ENCODE assay signal across 7 mouse cellular contexts in genomic region chr4:133676189-133676588, GRCm38 (mm10). TPM values are rescaled to one million over a fixed set of nuclear protein-coding genes. Genes with fewer than 3 reads are reported as not detected.
DNase-seq lines count a peak whose midpoint lies in the region; ATAC-seq and TF ChIP-seq lines count a peak whose summit lies in the region.

No protein-coding gene starts in this region.

- H3K4me1 ChIP-seq in limb, embryonic 11.5 days (ENCODE audit: control insufficient read depth, insufficient read depth, low read length): peaks cover 10% of the 10 kb centered on the region
- H3K4me1 ChIP-seq in limb, embryonic 10.5 days: peaks cover 58% of the 10 kb centered on the region
- peaks cover 36% of the 10 kb centered on the region for H3K4me1 ChIP-seq in embryonic facial prominence, embryonic 15.5 days
- peaks cover 27% of the 10 kb centered on the region for H3K4me1 ChIP-seq in intestine, embryonic 16.5 days (ENCODE audit: control insufficient read depth, insufficient read depth, low read length)
- H3K4me1 ChIP-seq in small intestine, adult 2 months (ENCODE audit: control insufficient read depth, insufficient read depth, insufficient read length, low read length): peaks cover 18% of the 10 kb centered on the region; the same call in 1 of the 2 replicates

- 46% methylated on average over 3 of the region's 3 CpGs for WGBS in limb, embryonic 11.5 days
- WGBS in limb, embryonic 10.5 days: 47% methylated on average over 3 of the region's 3 CpGs
- 36% methylated on average over 3 of the region's 3 CpGs for WGBS in embryonic facial prominence, embryonic 15.5 days
- 32% methylated on average over 3 of the region's 3 CpGs for WGBS in intestine, embryonic 16.5 days
- 16% methylated on average over 3 of the region's 3 CpGs for WGBS in small intestine, adult 2 months

- no peak for TF ChIP-seq CTCF in small intestine, adult 2 months (IDR thresholded peaks at IDR 0.05; ENCODE audit: extremely low read depth, insufficient read length, insufficient replicate concordance, low read depth, low read length)

- no peak for ATAC-seq in limb, embryonic 11.5 days (ENCODE audit: insufficient number of reproducible peaks, low FRiP score, low TSS enrichment, low read depth)
- ATAC-seq in embryonic facial prominence, embryonic 15.5 days (ENCODE audit: insufficient number of reproducible peaks, low FRiP score, low TSS enrichment, low read depth): no peak
- ATAC-seq in intestine, embryonic 16.5 days: no peak
- no peak for ATAC-seq in megakaryocyte-erythroid progenitor cell, adult 5-6 weeks (replicated peaks; ENCODE audit: low FRiP score, low TSS enrichment, poor library complexity, severe bottlenecking)

- H3K4me3 ChIP-seq in limb, embryonic 11.5 days (ENCODE audit: low read depth, low read length): no peak overlapping the region
- H3K4me3 ChIP-seq in limb, embryonic 10.5 days: no peak overlapping the region
- no peak overlapping the region for H3K4me3 ChIP-seq in embryonic facial prominence, embryonic 15.5 days (replicated peaks)
- no peak overlapping the region for H3K4me3 ChIP-seq in intestine, embryonic 16.5 days (ENCODE audit: low read length)
- no peak overlapping the region for H3K4me3 ChIP-seq in small intestine, adult 2 months (ENCODE audit: low read depth, low read length)

- no peaks in the 10 kb centered on the region for H3K27me3 ChIP-seq in limb, embryonic 11.5 days (ENCODE audit: control insufficient read depth, insufficient read depth, low read length)
- H3K27me3 ChIP-seq in limb, embryonic 10.5 days (ENCODE audit: low read depth, poor library complexity, severe bottlenecking): no peaks in the 10 kb centered on the region
- H3K27me3 ChIP-seq in embryonic facial prominence, embryonic 15.5 days: no peaks in the 10 kb centered on the region
- H3K27me3 ChIP-seq in intestine, embryonic 16.5 days (replicated peaks; ENCODE audit: control insufficient read depth, insufficient read depth, low read length): no peaks in the 10 kb centered on the region
- no peaks in the 10 kb centered on the region for H3K27me3 ChIP-seq in small intestine, adult 2 months (ENCODE audit: control insufficient read depth, insufficient read depth, low read length)

- peak overlapping the region; percentile 22; the same call in 1 of the 2 replicates for H3K4me2 ChIP-seq in limb, embryonic 11.5 days (ENCODE audit: low read depth, severe bottlenecking)
- H3K4me2 ChIP-seq in embryonic facial prominence, embryonic 15.5 days (replicated peaks): no peak overlapping the region
- no peak overlapping the region for H3K4me2 ChIP-seq in intestine, embryonic 16.5 days (ENCODE audit: low read depth, low read length)

- intact Hi-C loops in left cerebral cortex, postnatal 36 days (cut with DNase I): no loop called here

- H3K27ac ChIP-seq in limb, embryonic 11.5 days (replicated peaks; ENCODE audit: low read depth, low read length): no peak overlapping the region
- no peak overlapping the region for H3K27ac ChIP-seq in limb, embryonic 10.5 days
- peak overlapping the region; percentile 40 for H3K27ac ChIP-seq in embryonic facial prominence, embryonic 15.5 days (replicated peaks)
- H3K27ac ChIP-seq in intestine, embryonic 16.5 days (ENCODE audit: low read length): peak overlapping the region; percentile 43; the same call in 1 of the 2 replicates
- peak overlapping the region; percentile 21; the same call in 1 of the 2 replicates for H3K27ac ChIP-seq in small intestine, adult 2 months (ENCODE audit: insufficient read depth, low read depth, low read length)

- no peaks in the 10 kb centered on the region for H3K9me3 ChIP-seq in limb, embryonic 11.5 days (ENCODE audit: control insufficient read depth, low read length)
- no peaks in the 10 kb centered on the region for H3K9me3 ChIP-seq in limb, embryonic 10.5 days (replicated peaks)
- H3K9me3 ChIP-seq in embryonic facial prominence, embryonic 15.5 days (replicated peaks): no peaks in the 10 kb centered on the region
- H3K9me3 ChIP-seq in intestine, embryonic 16.5 days (ENCODE audit: control insufficient read depth, low read length): no peaks in the 10 kb centered on the region

- H3K36me3 ChIP-seq in limb, embryonic 11.5 days (ENCODE audit: control insufficient read depth, insufficient read depth, low read length): peaks cover 12% of the 10 kb centered on the region; the same call in 1 of the 2 replicates
- peaks cover 32% of the 10 kb centered on the region for H3K36me3 ChIP-seq in limb, embryonic 10.5 days
- H3K36me3 ChIP-seq in embryonic facial prominence, embryonic 15.5 days: peaks cover 23% of the 10 kb centered on the region
- H3K36me3 ChIP-seq in intestine, embryonic 16.5 days (ENCODE audit: control insufficient read depth, insufficient read depth, low read length): peaks cover 13% of the 10 kb centered on the region
- peaks cover 20% of the 10 kb centered on the region for H3K36me3 ChIP-seq in small intestine, adult 2 months (ENCODE audit: control insufficient read depth, insufficient read depth, low read length)

- H3K9ac ChIP-seq in limb, embryonic 11.5 days (ENCODE audit: low read length): no peak overlapping the region
- H3K9ac ChIP-seq in embryonic facial prominence, embryonic 15.5 days: no peak overlapping the region
- no peak overlapping the region for H3K9ac ChIP-seq in intestine, embryonic 16.5 days (ENCODE audit: low read depth, low read length)

- no peak for TF ChIP-seq POLR2A in small intestine, adult 2 months (IDR thresholded peaks at IDR 0.05; ENCODE audit: low read depth, low read length)

- no peak for DNase-seq in limb, embryonic 11.5 days (ENCODE audit: low spot score)
- no peak for DNase-seq in limb, embryonic 10.5 days (ENCODE audit: low spot score)
- no peak for DNase-seq in left cerebral cortex, postnatal 36 days (ENCODE audit: low spot score in 2 of 2)

RNA-seq across cellular contexts. Expression of gene Pigv, which starts 3.7 kb away (rescaled TPM):
- 13.2 and 16.8 TPM in 2 replicates for polyA plus RNA-seq in limb, embryonic 11.5 days (2014; fragmentation: Nextera tagmentation; extraction: Ambion mirVana)
- 17.9 and 19.6 TPM in 2 replicates for polyA plus RNA-seq in limb, embryonic 10.5 days (2016; fragmentation: Nextera tagmentation; extraction: Ambion mirVana)
- 16.2 and 17.6 TPM in 2 replicates for polyA plus RNA-seq in embryonic facial prominence, embryonic 15.5 days (2015; fragmentation: Nextera tagmentation; extraction: Ambion mirVana)
- polyA plus RNA-seq in intestine, embryonic 16.5 days (2015; fragmentation: Nextera tagmentation; extraction: Ambion mirVana): 16.6 and 18.5 TPM in 2 replicates
- polyA plus RNA-seq in small intestine, adult 2 months (2012; rRNA removed): 6.0 and 8.9 TPM in 2 replicates
- total RNA-seq in left cerebral cortex, postnatal 36 days (2021): 1 to 10 TPM; 8.3 to 9.6 TPM
- 7.0 and 10.1 TPM in 2 replicates for total RNA-seq in megakaryocyte-erythroid progenitor cell, adult 5-6 weeks (2014; fragmentation: Nextera tagmentation)
- 2.3 and 12.4 TPM in 2 replicates for total RNA-seq in megakaryocyte-erythroid progenitor cell, adult 5-6 weeks (2017)

RNA-seq across cellular contexts. Expression of gene Zdhhc18, which starts 26.2 kb away (rescaled TPM):
- 2.7 and 4.9 TPM in 2 replicates for polyA plus RNA-seq in limb, embryonic 11.5 days (2014; fragmentation: Nextera tagmentation; extraction: Ambion mirVana)
- 3.6 and 4.0 TPM in 2 replicates for polyA plus RNA-seq in limb, embryonic 10.5 days (2016; fragmentation: Nextera tagmentation; extraction: Ambion mirVana)
- polyA plus RNA-seq in embryonic facial prominence, embryonic 15.5 days (2015; fragmentation: Nextera tagmentation; extraction: Ambion mirVana): 4.6 and 5.4 TPM in 2 replicates
- 1.3 and 1.6 TPM in 2 replicates for polyA plus RNA-seq in intestine, embryonic 16.5 days (2015; fragmentation: Nextera tagmentation; extraction: Ambion mirVana)
- 18.7 and 36.7 TPM in 2 replicates for polyA plus RNA-seq in small intestine, adult 2 months (2012; rRNA removed)
- total RNA-seq in left cerebral cortex, postnatal 36 days (2021): 10 to 100 TPM; 37.6 to 40.6 TPM
- 16.2 and 24.1 TPM in 2 replicates for total RNA-seq in megakaryocyte-erythroid progenitor cell, adult 5-6 weeks (2014; fragmentation: Nextera tagmentation)
- 5.0 and 8.1 TPM in 2 replicates for total RNA-seq in megakaryocyte-erythroid progenitor cell, adult 5-6 weeks (2017)

Comparison
In these comparisons a context has a peak if more than half of its experiments do, and no peak if none do; other contexts are left out.
1. H3K27ac ChIP-seq: peak in embryonic facial prominence, embryonic 15.5 days (single experiment), intestine, embryonic 16.5 days (single experiment) and small intestine, adult 2 months (single experiment); none in limb, embryonic 11.5 days (single experiment) and limb, embryonic 10.5 days (single experiment).